Mouse (Mus musculus) forebrain, embryonic 16.5 days (tissue): ENCODE measurements around the gene Prpf8. TPM values are rescaled to one million over a fixed set of nuclear protein-coding genes. Genes with fewer than 3 reads are reported as not detected.

ENCODE experiments used
- ATAC-seq: fragments of 200-750 bp; cut with Nextera tagmentation; 2 replicates; pipeline ENCODE4 v1.8.0; 2017; ENCODE audit warnings: mild to moderate bottlenecking, moderate library complexity
- H3K27ac ChIP-seq: fragments of 300-500 bp; sonication (generic); 2 replicates; pipeline ENCODE4 v1.5.1; 2014; ENCODE audit warnings: low read length, control low read depth
- H3K27me3 ChIP-seq: fragments of 300-500 bp; sonication (generic); replicated peaks from 2 replicates; pipeline ENCODE4 v1.6.1; 2014; ENCODE audit warnings: low read length; ENCODE audit not compliant: control insufficient read depth, insufficient read depth
- H3K36me3 ChIP-seq: fragments of 300-500 bp; sonication (generic); 2 replicates; pipeline ENCODE4 v1.6.1; 2014; ENCODE audit not compliant: control insufficient read depth, insufficient read depth
- H3K4me1 ChIP-seq: fragments of 300-500 bp; sonication (generic); replicated peaks from 2 replicates; pipeline ENCODE4 v1.6.1; 2014; ENCODE audit warnings: low read length; ENCODE audit not compliant: control insufficient read depth, insufficient read depth
- H3K4me2 ChIP-seq: fragments of 300-500 bp; sonication (generic); 2 replicates; pipeline ENCODE4 v1.6.1; 2014; ENCODE audit warnings: mild to moderate bottlenecking, low read length, control low read depth
- H3K4me3 ChIP-seq: fragments of 300-500 bp; sonication (generic); replicated peaks from 2 replicates; pipeline ENCODE4 v1.5.1; 2014; ENCODE audit warnings: mild to moderate bottlenecking, low read length, control low read depth
- H3K9ac ChIP-seq: fragments of 300-500 bp; sonication (generic); replicated peaks from 2 replicates; pipeline ENCODE4 v1.6.1; 2014; ENCODE audit warnings: low read depth, low read length, control low read depth
- H3K9me3 ChIP-seq: fragments of 300-500 bp; sonication (generic); 2 replicates; pipeline ENCODE4 v1.6.1; 2016; ENCODE audit warnings: low read length; ENCODE audit not compliant: control insufficient read depth
- WGBS: fragments of 180-500 bp; shearing (Covaris S2); extraction: QIAGEN DNeasy Blood & Tissue Kit; methylation state at CpG from one replicate; pipeline ENCODE4 v1.1.7; 2014; 5-methylcytosine and 5-hydroxymethylcytosine counted together
- polyA plus RNA-seq: library from polyadenylated mRNA; unstranded; fragments of >200 nt; fragmentation: Nextera tagmentation; extraction: Ambion mirVana; gene quantifications from 2 replicates; pipeline ENCODE4 v1.2.1, GENCODE M21; 2015

Prpf8 gene
- polyA plus RNA-seq, 1 experiment from 2014 or later, result 54.8 TPM

DNA sequence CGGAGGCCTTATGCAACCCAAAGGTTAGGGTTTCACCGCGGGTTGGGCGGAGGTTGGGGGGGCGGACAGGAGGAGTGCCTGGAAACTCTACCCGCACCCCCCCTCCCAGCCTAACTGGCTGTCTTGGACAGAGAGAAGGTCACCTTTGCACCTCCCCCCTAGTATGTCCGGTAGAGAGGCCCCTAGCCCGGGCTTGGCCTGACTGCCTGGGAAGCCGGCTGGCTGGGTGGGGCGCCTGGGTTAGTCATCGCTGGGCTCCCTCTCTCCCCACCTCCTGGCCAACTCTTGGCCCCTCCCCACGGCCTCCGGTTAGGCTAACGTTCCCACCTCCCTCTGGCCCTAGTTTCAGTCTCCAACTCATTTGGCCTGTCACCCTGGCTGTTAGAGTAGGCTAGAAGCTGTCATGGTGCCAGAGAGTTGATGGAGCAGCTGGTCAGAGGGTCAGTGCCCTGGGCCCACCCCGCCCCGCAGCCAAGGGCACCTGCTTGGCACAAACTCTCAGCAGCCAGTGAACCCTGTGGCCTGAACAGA, 24.3 kb upstream of the Prpf8 start:
- H3K36me3 ChIP-seq, result peaks cover 8% of the 10 kb centered on the region
- no peak overlapping the region for H3K27ac ChIP-seq
- peak overlapping the region; percentile 62 for H3K9ac ChIP-seq
- peak overlapping the region; percentile 78 for H3K4me2 ChIP-seq
- 0 out of 2 replicates have a peak, but pooled peaks cover 4% of the 10 kb centered on the region for H3K27me3 ChIP-seq
- 7% methylated on average over 15 of the region's 16 CpGs for WGBS
- H3K4me3 ChIP-seq, result peak overlapping the region; percentile 73
- ATAC-seq, result no peak
- peaks cover 21% of the 10 kb centered on the region for H3K4me1 ChIP-seq
- peaks cover 4% of the 10 kb centered on the region for H3K9me3 ChIP-seq

DNA sequence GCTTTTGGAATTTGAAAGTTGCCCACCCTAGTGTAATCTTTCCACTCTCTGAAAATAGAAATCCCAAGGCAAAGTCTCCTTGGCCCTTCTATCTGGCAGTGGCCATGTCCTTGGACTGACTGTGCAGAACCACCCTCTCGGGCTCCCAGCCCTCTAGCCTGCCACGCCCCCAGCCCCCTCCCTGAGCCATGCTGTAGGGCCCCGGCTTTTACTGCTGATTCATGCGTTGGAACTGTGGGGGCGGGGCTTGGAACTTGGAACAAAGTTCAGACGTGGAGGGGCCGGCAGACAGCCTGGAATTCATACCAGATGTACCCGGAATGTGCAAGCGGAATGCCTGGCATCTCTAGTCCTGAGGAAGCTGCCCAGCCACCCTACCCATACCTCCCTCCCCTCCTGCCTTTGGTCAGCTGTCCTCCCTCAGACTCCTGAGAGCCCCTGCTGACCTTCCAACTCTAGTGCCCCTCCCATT, 23.7 kb upstream of the Prpf8 start:
- ATAC-seq, result no peak
- Histone ChIP-seq H3K4me3 (no peak overlapping the region), H3K4me2 (peak overlapping the region; percentile 78; the same call in 1 of the 2 replicates), H3K27me3 (0 out of 2 replicates have a peak, but pooled peaks cover 4% of the 10 kb centered on the region), H3K9me3 (peaks cover 4% of the 10 kb centered on the region), H3K27ac (no peak overlapping the region), H3K9ac (no peak overlapping the region), H3K36me3 (peaks cover 8% of the 10 kb centered on the region), H3K4me1 (peaks cover 22% of the 10 kb centered on the region)
- 2% methylated on average over 9 of the region's 9 CpGs for WGBS

DNA sequence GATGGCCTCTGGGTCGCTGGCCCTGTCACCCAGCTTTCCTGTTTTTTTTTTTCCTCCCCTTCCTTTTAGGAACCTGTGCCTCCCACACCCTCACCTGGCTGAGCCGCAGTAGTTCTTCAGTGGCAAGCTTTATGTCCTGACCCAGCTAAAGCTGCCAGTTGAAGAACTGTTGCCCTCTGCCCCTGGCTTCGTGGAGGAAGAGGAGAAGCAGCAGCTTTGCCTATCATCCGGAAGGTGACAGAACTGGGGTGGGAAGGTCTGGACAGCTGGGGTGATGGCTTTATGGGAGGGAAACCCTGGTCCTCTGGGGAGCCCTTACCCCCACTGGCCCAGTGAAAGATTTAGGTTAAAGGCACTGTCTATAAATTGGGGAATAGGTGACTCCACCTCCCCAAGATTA, 23.0 kb upstream of the Prpf8 start:
- Histone ChIP-seq H3K36me3 (peaks cover 8% of the 10 kb centered on the region), H3K9ac (no peak overlapping the region), H3K4me1 (peaks cover 25% of the 10 kb centered on the region), H3K4me3 (no peak overlapping the region), H3K4me2 (no peak overlapping the region), H3K27me3 (0 out of 2 replicates have a peak, but pooled peaks cover 4% of the 10 kb centered on the region), H3K9me3 (peaks cover 4% of the 10 kb centered on the region), H3K27ac (no peak overlapping the region)
- no peak for ATAC-seq
- 82% methylated on average over 4 of the region's 4 CpGs for WGBS

DNA sequence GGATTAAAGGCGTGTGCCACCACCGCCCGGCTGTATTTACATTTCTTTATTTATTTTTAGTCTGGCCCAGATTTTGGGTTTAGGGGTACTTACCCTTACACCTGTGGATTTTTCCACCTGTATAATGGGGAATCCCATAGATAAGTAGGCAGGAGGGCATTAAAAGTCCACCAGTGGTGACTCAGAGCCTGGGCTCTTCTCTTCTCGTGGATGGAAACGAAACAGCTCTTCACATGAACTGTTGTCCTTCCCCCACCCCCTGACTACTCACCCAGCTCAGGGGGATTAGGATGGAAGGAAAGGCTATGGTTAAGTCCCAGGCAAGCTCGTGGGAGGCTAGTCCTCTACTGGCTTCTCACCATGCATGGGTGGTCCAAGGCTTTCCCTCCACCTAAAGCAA, 22.2 kb upstream of the Prpf8 start:
- H3K9me3 ChIP-seq, result peaks cover 4% of the 10 kb centered on the region
- H3K36me3 ChIP-seq, result peaks cover 8% of the 10 kb centered on the region
- no peak overlapping the region for H3K4me3 ChIP-seq
- H3K27me3 ChIP-seq, result 0 out of 2 replicates have a peak, but pooled peaks cover 4% of the 10 kb centered on the region
- WGBS, result 87% methylated on average over 6 of the region's 6 CpGs
- H3K9ac ChIP-seq, result no peak overlapping the region
- peaks cover 25% of the 10 kb centered on the region for H3K4me1 ChIP-seq
- no peak overlapping the region for H3K4me2 ChIP-seq
- no peak for ATAC-seq
- H3K27ac ChIP-seq, result no peak overlapping the region

DNA sequence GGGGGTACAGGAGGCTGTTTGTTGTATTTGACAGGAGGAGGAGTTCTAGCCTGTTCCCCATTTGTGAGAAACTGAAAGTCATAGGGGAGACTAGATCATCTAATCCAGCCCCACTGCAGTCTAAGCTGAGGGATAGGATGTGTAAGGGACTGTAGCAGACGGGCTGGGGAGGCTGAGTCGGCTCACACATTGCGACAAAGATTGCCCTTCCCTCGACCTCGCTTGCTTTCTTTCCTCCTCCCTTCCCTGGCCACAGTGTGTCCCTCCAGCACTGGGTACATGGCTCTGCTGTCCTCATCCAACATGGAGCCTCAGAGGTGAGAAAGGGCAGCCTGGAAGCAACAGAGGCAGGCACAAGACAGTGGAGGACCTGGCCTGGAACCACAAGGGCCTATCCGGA, 21.6 kb upstream of the Prpf8 start:
- 0 out of 2 replicates have a peak, but pooled peaks cover 4% of the 10 kb centered on the region for H3K27me3 ChIP-seq
- no peak for ATAC-seq
- peaks cover 22% of the 10 kb centered on the region for H3K4me1 ChIP-seq
- no peak overlapping the region for H3K4me2 ChIP-seq
- peaks cover 4% of the 10 kb centered on the region for H3K9me3 ChIP-seq
- H3K27ac ChIP-seq, result no peak overlapping the region
- H3K36me3 ChIP-seq, result peaks cover 8% of the 10 kb centered on the region
- H3K4me3 ChIP-seq, result no peak overlapping the region
- no peak overlapping the region for H3K9ac ChIP-seq
- 88% methylated on average over 6 of the region's 6 CpGs for WGBS

DNA sequence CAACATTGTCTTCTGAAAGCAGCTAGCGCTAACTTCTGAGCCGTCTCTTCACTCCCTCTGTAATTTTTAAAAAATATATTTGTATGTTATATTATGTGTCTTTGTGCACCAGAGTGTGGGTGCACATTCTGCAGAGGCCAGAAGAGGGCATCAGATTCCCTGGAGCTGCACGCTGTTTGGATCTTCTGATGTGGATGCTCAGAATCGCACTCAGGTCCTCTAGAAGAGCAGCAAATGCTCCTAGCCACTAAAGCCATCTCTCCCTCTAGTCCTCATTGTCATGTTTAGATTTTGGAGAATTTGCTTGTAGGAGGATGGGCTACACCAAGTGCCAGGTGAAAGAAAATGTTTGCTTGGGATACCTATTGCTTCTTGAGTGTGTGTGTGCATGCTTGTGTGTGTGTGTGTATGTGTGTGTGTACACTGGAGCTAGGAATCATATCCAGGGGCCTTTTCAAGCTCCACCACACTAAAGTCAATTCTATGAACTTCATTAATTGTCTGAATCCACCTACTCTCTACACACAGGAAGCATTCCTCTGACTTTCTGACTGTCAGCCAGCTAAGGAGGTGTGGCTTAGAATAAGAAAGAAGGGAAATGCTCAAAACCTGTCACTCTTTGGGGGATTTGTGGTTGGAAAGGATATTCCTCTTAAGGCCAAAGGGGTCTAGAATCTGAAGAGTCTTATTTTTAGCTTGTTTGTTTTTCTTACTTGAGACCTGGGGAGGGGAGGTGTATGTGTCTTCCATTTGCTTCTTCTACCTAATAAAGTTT, 19.7 kb upstream of the Prpf8 start:
- 96% methylated on average over 4 of the region's 4 CpGs for WGBS
- no peak overlapping the region for H3K27ac ChIP-seq
- no peak for ATAC-seq

DNA sequence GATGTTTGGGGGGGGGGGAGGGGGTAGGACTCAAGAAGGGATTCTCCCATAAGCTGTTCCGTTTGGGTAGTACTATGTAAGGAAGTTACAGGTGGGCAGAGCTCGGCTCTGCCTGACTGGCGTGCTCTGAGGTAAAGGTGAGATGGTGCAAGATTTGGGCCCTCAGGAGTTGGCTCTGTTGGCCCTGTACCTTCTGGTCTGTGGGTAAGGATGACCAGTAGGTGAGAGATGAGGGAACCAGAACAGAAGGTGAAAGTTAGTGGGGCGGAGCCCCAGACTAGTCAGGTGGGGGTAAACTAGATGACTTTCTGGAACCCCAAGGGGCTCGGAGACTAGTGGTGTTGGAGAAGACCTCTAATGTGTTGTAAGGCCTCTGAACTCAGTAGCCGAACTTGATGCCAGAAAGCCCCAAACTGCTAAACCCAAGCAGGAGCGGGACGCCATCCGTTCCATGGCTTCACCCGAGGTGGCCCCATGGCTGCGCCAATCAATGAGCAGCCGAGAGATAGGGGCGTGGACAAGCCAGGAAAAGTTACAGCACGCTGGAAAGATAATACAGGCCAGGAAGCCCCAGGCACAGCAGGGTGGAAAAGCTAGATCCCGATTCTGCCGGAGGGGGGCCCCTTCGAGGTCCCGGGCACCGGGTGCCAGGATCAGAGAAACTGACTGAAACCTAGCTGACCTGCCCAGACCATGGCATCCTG, 19.0 kb upstream of the Prpf8 start:
- H3K27ac ChIP-seq, result no peak overlapping the region
- 0 out of 2 replicates have a peak, but pooled peaks cover 4% of the 10 kb centered on the region for H3K27me3 ChIP-seq
- H3K4me3 ChIP-seq, result peak overlapping the region; percentile 19
- 21% methylated on average over 19 of the region's 19 CpGs for WGBS
- peaks cover 4% of the 10 kb centered on the region for H3K9me3 ChIP-seq
- peak overlapping the region; percentile 41; the same call in 1 of the 2 replicates for H3K9ac ChIP-seq
- no peak for ATAC-seq
- peaks cover 7% of the 10 kb centered on the region for H3K4me1 ChIP-seq
- H3K4me2 ChIP-seq, result peak overlapping the region; percentile 46
- peaks cover 8% of the 10 kb centered on the region for H3K36me3 ChIP-seq

More for the DNA sequence above, 19.7 kb upstream of the Prpf8 start:
- Histone ChIP-seq H3K4me1 (peaks cover 15% of the 10 kb centered on the region), H3K4me3 (no peak overlapping the region), H3K4me2 (no peak overlapping the region), H3K9me3 (peaks cover 4% of the 10 kb centered on the region), H3K27me3 (0 out of 2 replicates have a peak, but pooled peaks cover 4% of the 10 kb centered on the region), H3K36me3 (peaks cover 8% of the 10 kb centered on the region), H3K9ac (no peak overlapping the region)

DNA sequence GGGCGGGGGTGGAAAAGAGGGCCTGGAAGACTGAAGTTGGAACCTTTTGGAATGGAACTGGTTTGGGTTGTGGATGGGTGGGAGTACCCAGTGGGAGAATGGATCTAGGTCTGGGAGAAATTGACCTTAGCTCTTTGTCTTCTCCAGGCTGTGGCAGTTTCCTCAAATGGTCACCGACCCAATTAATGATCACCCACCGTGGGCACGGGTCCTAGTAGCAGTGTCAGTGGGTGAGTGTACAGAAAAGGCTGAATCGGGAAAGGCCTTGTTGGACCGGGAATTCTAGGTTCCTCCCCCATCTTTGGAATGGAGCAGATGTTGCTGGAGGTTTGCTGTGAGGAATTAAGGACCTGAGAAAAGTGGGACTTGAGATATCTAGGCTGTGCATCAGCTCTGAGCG, 18.2 kb upstream of the Prpf8 start:
- H3K36me3 ChIP-seq, result peaks cover 8% of the 10 kb centered on the region
- H3K4me1 ChIP-seq, result peaks cover 3% of the 10 kb centered on the region
- no peak for ATAC-seq
- no peak overlapping the region for H3K4me3 ChIP-seq
- no peak overlapping the region for H3K9ac ChIP-seq
- 0 out of 2 replicates have a peak, but pooled peaks cover 2% of the 10 kb centered on the region for H3K27me3 ChIP-seq
- no peak overlapping the region for H3K27ac ChIP-seq
- H3K9me3 ChIP-seq, result peaks cover 4% of the 10 kb centered on the region
- H3K4me2 ChIP-seq, result peak overlapping the region; percentile 46
- 69% methylated on average over 7 of the region's 7 CpGs for WGBS

DNA sequence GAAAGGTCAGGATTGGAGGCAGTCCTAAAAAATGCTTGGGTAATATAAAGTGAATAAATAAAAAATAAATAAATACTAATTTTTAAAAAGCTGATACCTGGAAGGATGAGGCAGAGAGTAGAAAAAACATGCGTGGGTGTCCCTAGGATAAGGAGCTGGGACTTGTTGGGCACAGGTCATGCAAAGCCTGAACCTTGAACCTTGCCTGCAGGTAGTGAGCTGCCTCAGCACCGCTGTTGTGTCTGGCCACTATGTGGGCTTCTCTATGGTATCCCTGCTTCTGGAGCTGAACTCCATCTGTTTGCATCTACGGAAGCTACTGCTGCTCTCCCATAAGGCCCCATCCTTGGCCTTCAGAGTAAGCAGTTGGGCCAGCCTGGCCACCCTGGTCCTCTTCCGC, 17.4 kb upstream of the Prpf8 start:
- WGBS, result 94% methylated on average over 4 of the region's 4 CpGs
- Histone ChIP-seq H3K4me1 (peaks cover 3% of the 10 kb centered on the region), H3K4me3 (no peak overlapping the region), H3K36me3 (peaks cover 8% of the 10 kb centered on the region), H3K9me3 (peaks cover 4% of the 10 kb centered on the region), H3K9ac (no peak overlapping the region), H3K27ac (no peak overlapping the region), H3K4me2 (no peak overlapping the region), H3K27me3 (no peaks in the 10 kb centered on the region)
- no peak for ATAC-seq
